Mouse (Mus musculus): ENCODE data around the gene Trim54. TPM values are rescaled to one million over a fixed set of nuclear protein-coding genes. Genes with fewer than 3 reads are reported as not detected.

The Trim54 gene
- 0.92 and 9.3 TPM in 2 replicates for polyA plus RNA-seq (2012; rRNA removed)

- H3K4me3 ChIP-seq (ENCODE audit: control insufficient read depth, insufficient read depth, low read length), result no peak within 1 kb of the TSS
- no peak for DNase-seq
- 43% methylated on average over 3 of the region's 3 CpGs for WGBS
- no peak within 1 kb of the TSS for H3K27ac ChIP-seq (ENCODE audit: control insufficient read depth, insufficient read depth, low read length)
- H3K27me3 ChIP-seq (ENCODE audit: control insufficient read depth, insufficient read depth, low read length), result no peaks in the 10 kb centered on the region; the same call in 1 of the 2 replicates
- TF ChIP-seq POLR2A (IDR thresholded peaks at IDR 0.05; ENCODE audit: control insufficient read depth, extremely low read depth, insufficient read depth, low read length, poor library complexity) (no peak), CTCF (IDR thresholded peaks at IDR 0.05; ENCODE audit: borderline replicate concordance, control insufficient read depth, extremely low read depth, insufficient read depth, low read length, poor library complexity) (no peak)
- H3K36me3 ChIP-seq (ENCODE audit: control insufficient read depth, insufficient read depth, low read length), result no peaks in the 10 kb centered on the region
- no peaks in the 10 kb centered on the region for H3K4me1 ChIP-seq (replicated peaks; ENCODE audit: control insufficient read depth, insufficient read depth, low read length)
Observed at GRCm38 (mm10) chr5:31116354-31116753, at the start of gene Trim54. TSS of gene Trim54 (plus strand) at chr5:31116712.

- no peak for TF ChIP-seq CTCF (IDR thresholded peaks at IDR 0.05; ENCODE audit: borderline replicate concordance, control insufficient read depth, extremely low read depth, insufficient read depth, low read length, poor library complexity)
- TF ChIP-seq POLR2A (IDR thresholded peaks at IDR 0.05; ENCODE audit: control insufficient read depth, extremely low read depth, insufficient read depth, low read length, poor library complexity), result no peak
- DNase-seq, result no peak
- Histone ChIP-seq H3K4me3 (ENCODE audit: control insufficient read depth, insufficient read depth, low read length) (no peak overlapping the region), H3K27ac (ENCODE audit: control insufficient read depth, insufficient read depth, low read length) (no peak overlapping the region), H3K36me3 (ENCODE audit: control insufficient read depth, insufficient read depth, low read length) (peaks cover 11% of the 10 kb centered on the region), H3K4me1 (replicated peaks; ENCODE audit: control insufficient read depth, insufficient read depth, low read length) (no peaks in the 10 kb centered on the region), H3K27me3 (ENCODE audit: control insufficient read depth, insufficient read depth, low read length) (no peaks in the 10 kb centered on the region)
- whole genome bisulfite sequencing, result 99% methylated on average over 3 of the region's 3 CpGs
Observed at GRCm38 (mm10) chr5:31069810-31070209, 46.7 kb upstream of the Trim54 start.

- Histone ChIP-seq H3K4me3 (ENCODE audit: control insufficient read depth, insufficient read depth, low read length) (no peak overlapping the region), H3K4me1 (replicated peaks; ENCODE audit: control insufficient read depth, insufficient read depth, low read length) (no peaks in the 10 kb centered on the region), H3K36me3 (ENCODE audit: control insufficient read depth, insufficient read depth, low read length) (peaks cover 11% of the 10 kb centered on the region), H3K27ac (ENCODE audit: control insufficient read depth, insufficient read depth, low read length) (no peak overlapping the region), H3K27me3 (ENCODE audit: control insufficient read depth, insufficient read depth, low read length) (no peaks in the 10 kb centered on the region)
- no peak for DNase-seq
- WGBS, result 92% methylated on average over 2 of the region's 2 CpGs
- TF ChIP-seq POLR2A (IDR thresholded peaks at IDR 0.05; ENCODE audit: control insufficient read depth, extremely low read depth, insufficient read depth, low read length, poor library complexity), result no peak
- TF ChIP-seq CTCF (IDR thresholded peaks at IDR 0.05; ENCODE audit: borderline replicate concordance, control insufficient read depth, extremely low read depth, insufficient read depth, low read length, poor library complexity), result no peak
Observed at GRCm38 (mm10) chr5:31071059-31071458, 45.5 kb upstream of the Trim54 start.

DNA sequence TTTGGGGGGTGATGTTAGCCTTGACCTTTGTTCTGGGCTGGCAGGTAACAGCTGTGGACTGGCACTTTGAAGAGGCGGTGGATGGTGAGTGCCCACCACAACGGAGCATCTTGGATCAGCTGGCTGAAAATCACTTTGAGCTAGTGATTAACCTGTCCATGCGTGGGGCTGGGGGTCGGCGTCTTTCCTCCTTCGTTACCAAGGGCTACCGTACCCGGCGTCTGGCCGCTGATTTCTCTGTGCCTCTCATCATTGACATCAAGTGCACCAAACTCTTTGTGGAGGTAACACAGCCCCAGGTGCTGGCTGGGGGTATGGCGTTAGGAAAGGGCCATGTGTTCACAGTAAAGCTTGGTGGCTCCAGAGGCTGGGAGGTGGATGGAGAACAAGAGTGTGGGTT lies 44.7 kb upstream of the Trim54 start:
- 96% methylated on average over 11 of the region's 11 CpGs for WGBS
- H3K27ac ChIP-seq (ENCODE audit: control insufficient read depth, insufficient read depth, low read length), result no peak overlapping the region
- H3K4me3 ChIP-seq (ENCODE audit: control insufficient read depth, insufficient read depth, low read length), result no peak overlapping the region
- no peak for DNase-seq
- H3K4me1 ChIP-seq (replicated peaks; ENCODE audit: control insufficient read depth, insufficient read depth, low read length), result no peaks in the 10 kb centered on the region
- H3K36me3 ChIP-seq (ENCODE audit: control insufficient read depth, insufficient read depth, low read length), result peaks cover 10% of the 10 kb centered on the region
- TF ChIP-seq POLR2A (IDR thresholded peaks at IDR 0.05; ENCODE audit: control insufficient read depth, extremely low read depth, insufficient read depth, low read length, poor library complexity) (no peak), CTCF (IDR thresholded peaks at IDR 0.05; ENCODE audit: borderline replicate concordance, control insufficient read depth, extremely low read depth, insufficient read depth, low read length, poor library complexity) (no peak)
- H3K27me3 ChIP-seq (ENCODE audit: control insufficient read depth, insufficient read depth, low read length), result no peaks in the 10 kb centered on the region

DNA sequence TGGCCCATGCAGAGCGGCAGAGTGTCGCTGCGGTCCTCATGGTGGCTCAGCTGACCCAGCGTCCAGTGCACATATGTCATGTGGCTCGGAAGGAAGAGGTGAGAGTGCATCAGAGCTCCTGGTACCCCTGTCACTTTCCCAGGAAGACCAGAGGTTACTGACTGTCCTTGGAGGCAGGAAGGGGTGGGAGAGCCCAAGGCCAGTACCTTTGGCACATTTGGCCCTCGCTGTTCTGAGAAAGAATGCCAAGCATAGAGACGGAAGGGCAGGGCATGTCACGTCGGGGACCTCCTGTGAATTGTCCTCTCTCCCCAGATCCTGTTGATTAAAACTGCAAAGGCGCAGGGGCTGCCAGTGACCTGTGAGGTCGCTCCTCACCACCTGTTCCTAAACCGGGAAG lies 43.3 kb upstream of the Trim54 start:
- WGBS, result 97% methylated on average over 12 of the region's 12 CpGs

DNA sequence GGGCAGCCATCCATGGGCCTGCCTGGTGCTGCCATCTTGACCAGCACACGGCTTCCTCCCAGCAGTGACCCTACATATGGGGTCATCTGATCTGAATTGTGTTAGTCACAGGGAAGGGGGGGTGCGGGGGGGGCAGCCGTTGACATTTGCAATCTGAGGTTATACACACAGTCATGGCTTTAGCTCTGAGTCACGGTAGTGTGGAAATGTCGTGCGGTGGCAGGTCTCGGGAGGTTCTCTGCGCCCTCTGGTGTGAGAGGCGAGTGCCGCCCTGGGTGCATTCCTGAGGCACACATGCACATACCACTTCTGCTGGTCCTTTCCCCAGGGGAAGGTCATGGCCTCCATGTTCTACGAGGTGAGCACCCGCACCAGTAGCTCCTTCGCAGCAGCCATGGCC lies 40.2 kb upstream of the Trim54 start:
- Histone ChIP-seq H3K4me3 (ENCODE audit: control insufficient read depth, insufficient read depth, low read length) (no peak overlapping the region), H3K27ac (ENCODE audit: control insufficient read depth, insufficient read depth, low read length) (no peak overlapping the region), H3K4me1 (replicated peaks; ENCODE audit: control insufficient read depth, insufficient read depth, low read length) (no peaks in the 10 kb centered on the region), H3K36me3 (ENCODE audit: control insufficient read depth, insufficient read depth, low read length) (no peaks in the 10 kb centered on the region; the same call in 1 of the 2 replicates), H3K27me3 (ENCODE audit: control insufficient read depth, insufficient read depth, low read length) (no peaks in the 10 kb centered on the region)
- DNase-seq, result no peak
- 96% methylated on average over 13 of the region's 13 CpGs for WGBS
- TF ChIP-seq CTCF (IDR thresholded peaks at IDR 0.05; ENCODE audit: borderline replicate concordance, control insufficient read depth, extremely low read depth, insufficient read depth, low read length, poor library complexity) (no peak), POLR2A (IDR thresholded peaks at IDR 0.05; ENCODE audit: control insufficient read depth, extremely low read depth, insufficient read depth, low read length, poor library complexity) (no peak)

More for the DNA sequence above, 43.3 kb upstream of the Trim54 start:
- H3K27ac ChIP-seq (ENCODE audit: control insufficient read depth, insufficient read depth, low read length), result no peak overlapping the region
- H3K36me3 ChIP-seq (ENCODE audit: control insufficient read depth, insufficient read depth, low read length), result peaks cover 4% of the 10 kb centered on the region; the same call in 1 of the 2 replicates
- H3K4me1 ChIP-seq (replicated peaks; ENCODE audit: control insufficient read depth, insufficient read depth, low read length), result no peaks in the 10 kb centered on the region
- H3K27me3 ChIP-seq (ENCODE audit: control insufficient read depth, insufficient read depth, low read length), result no peaks in the 10 kb centered on the region
- no peak for DNase-seq
- TF ChIP-seq POLR2A (IDR thresholded peaks at IDR 0.05; ENCODE audit: control insufficient read depth, extremely low read depth, insufficient read depth, low read length, poor library complexity), result no peak
- TF ChIP-seq CTCF (IDR thresholded peaks at IDR 0.05; ENCODE audit: borderline replicate concordance, control insufficient read depth, extremely low read depth, insufficient read depth, low read length, poor library complexity), result no peak
- H3K4me3 ChIP-seq (ENCODE audit: control insufficient read depth, insufficient read depth, low read length), result no peak overlapping the region
